Mouse (Mus musculus): ENCODE results near the gene Coro7. TPM values are rescaled to one million over a fixed set of nuclear protein-coding genes. Genes with fewer than 3 reads are reported as not detected.

Gene Coro7
- polyA plus RNA-seq, 1 experiment from 2014 or later: 16.4 TPM

DNA sequence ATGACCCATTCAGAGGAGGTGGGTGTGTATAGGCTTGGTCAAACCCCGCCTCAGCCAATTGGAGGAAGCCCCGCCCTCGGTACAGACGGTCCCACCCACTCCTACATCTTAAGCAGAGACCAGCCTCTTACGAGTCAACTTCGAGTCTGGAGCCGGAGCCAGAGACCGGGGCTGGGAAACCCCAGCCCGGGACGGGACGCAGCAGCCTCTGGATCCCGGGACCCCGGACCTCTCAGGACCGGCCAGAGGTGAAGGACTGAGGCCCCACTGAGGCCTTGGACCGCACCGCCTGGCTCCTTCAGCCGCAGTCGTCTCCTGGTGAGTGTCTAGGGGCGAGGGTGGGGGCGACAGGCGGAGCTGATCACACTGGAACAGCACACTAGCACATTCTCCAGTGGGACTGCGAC, 39.7 kb downstream of the Coro7 start, which contains the start of the genes Vasn and Dnaja3:
Vasn (plus strand) TSS at position 111 of the 407 bp plus-strand sequence.
Dnaja3 (plus strand) TSS at position 159 of the 407 bp plus-strand sequence.
- Histone ChIP-seq H3K4me2 (replicated peaks; ENCODE audit: low read depth, low read length) (peak within 1 kb of the TSS; percentile 58), H3K27ac (ENCODE audit: low read depth, low read length) (peak within 1 kb of the TSS; percentile 95), H3K9me3 (ENCODE audit: control insufficient read depth, low read length) (no peaks in the 10 kb centered on the region), H3K36me3 (ENCODE audit: control insufficient read depth, insufficient read depth, low read length) (peaks cover 9% of the 10 kb centered on the region; the same call in 1 of the 2 replicates), H3K4me3 (ENCODE audit: low read length) (peak within 1 kb of the TSS; percentile 79), H3K9ac (ENCODE audit: low read depth, low read length) (peak within 1 kb of the TSS; percentile 80), H3K4me1 (ENCODE audit: control insufficient read depth, insufficient read depth, low read length) (peaks cover 41% of the 10 kb centered on the region), H3K27me3 (ENCODE audit: control insufficient read depth, insufficient read depth, low read length) (no peaks in the 10 kb centered on the region)
- 1% methylated on average over 22 of the region's 22 CpGs for WGBS
- peak; percentile 94 for ATAC-seq (ENCODE audit: low FRiP score, low TSS enrichment)

DNA sequence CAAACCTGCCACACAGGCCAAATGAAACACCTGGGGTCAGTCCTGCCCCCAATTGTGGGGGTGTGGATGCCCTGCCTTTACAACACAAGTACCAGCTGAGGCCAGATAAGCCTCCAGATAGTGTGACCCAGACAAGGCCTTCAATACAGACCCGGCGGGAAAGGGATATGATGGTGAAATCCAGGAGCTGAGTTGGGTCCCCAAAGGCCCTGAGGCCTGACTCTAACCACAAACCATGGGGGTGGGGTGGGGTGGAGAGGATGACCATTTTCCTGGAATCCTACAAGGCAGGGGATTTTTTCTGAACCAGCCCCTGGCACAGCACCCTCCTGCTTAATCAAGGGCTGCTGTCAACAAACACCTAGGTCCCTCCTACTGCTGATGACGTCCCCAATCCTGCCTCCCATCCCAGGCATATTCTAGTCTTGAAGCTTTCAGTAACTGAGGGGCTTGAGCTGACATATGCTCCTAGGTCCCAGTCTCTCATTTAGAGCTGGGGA, 40.6 kb downstream of the Coro7 start:
- Histone ChIP-seq H3K4me2 (replicated peaks; ENCODE audit: low read depth, low read length) (no peak overlapping the region), H3K9ac (ENCODE audit: low read depth, low read length) (no peak overlapping the region), H3K27me3 (ENCODE audit: control insufficient read depth, insufficient read depth, low read length) (no peaks in the 10 kb centered on the region), H3K27ac (ENCODE audit: low read depth, low read length) (no peak overlapping the region), H3K36me3 (ENCODE audit: control insufficient read depth, insufficient read depth, low read length) (peaks cover 6% of the 10 kb centered on the region; the same call in 1 of the 2 replicates), H3K9me3 (ENCODE audit: control insufficient read depth, low read length) (no peaks in the 10 kb centered on the region), H3K4me1 (ENCODE audit: control insufficient read depth, insufficient read depth, low read length) (peaks cover 33% of the 10 kb centered on the region), H3K4me3 (ENCODE audit: low read length) (no peak overlapping the region)
- no peak for ATAC-seq (ENCODE audit: low FRiP score, low TSS enrichment)
- 85% methylated on average over 3 of the region's 3 CpGs for WGBS

DNA sequence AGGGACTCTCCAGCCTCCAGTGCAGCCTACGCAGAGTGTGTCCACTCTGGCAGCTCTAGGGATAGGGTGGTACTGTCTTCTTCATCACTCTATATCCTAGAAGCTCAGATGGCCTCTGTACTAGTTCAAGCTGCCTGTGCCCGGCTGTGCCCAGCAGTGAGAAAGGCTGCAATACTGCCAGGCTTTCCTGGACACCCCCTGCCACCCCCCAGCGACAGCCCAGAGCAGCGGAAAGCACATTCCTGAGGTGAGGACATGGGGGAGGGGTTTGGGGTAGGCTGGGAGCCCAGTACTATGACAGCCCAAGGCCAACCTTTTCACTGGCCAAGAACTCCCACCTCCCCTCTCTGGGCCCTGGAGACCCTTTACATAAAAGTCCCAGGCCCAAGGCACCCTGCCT, 43.8 kb downstream of the Coro7 start:
- Histone ChIP-seq H3K36me3 (ENCODE audit: control insufficient read depth, insufficient read depth, low read length) (peaks cover 10% of the 10 kb centered on the region; the same call in 1 of the 2 replicates), H3K4me2 (replicated peaks; ENCODE audit: low read depth, low read length) (no peak overlapping the region), H3K4me3 (ENCODE audit: low read length) (no peak overlapping the region), H3K9ac (ENCODE audit: low read depth, low read length) (0 out of 2 replicates have a peak overlapping the region, but pooled peaks have one; percentile 9), H3K27ac (ENCODE audit: low read depth, low read length) (no peak overlapping the region), H3K9me3 (ENCODE audit: control insufficient read depth, low read length) (no peaks in the 10 kb centered on the region), H3K4me1 (ENCODE audit: control insufficient read depth, insufficient read depth, low read length) (peaks cover 2% of the 10 kb centered on the region), H3K27me3 (ENCODE audit: control insufficient read depth, insufficient read depth, low read length) (no peaks in the 10 kb centered on the region)
- WGBS: 76% methylated on average over 4 of the region's 4 CpGs
- no peak for ATAC-seq (ENCODE audit: low FRiP score, low TSS enrichment)

DNA sequence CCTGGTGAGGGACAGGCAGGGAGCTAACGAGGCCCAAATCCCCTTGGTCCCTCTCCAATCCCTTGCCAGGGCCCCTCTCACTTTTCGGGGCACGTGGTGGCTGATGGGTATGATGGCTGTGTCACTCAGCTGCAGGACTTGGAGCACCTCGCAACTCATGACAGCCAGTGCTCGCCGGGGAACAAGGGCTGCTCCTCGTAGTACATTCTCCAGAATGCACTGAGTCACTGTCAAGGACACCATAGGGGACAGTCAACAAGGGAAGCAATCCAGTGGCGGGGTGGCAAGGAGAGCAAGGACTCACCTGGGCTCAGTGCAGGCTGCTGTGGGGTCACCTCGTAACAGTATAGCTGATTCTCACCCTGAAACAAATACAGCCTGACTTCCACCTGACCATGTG, 44.9 kb downstream of the Coro7 start:
- H3K27me3 ChIP-seq (ENCODE audit: control insufficient read depth, insufficient read depth, low read length): no peaks in the 10 kb centered on the region
- H3K27ac ChIP-seq (ENCODE audit: low read depth, low read length): no peak overlapping the region
- H3K4me3 ChIP-seq (ENCODE audit: low read length): no peak overlapping the region
- H3K36me3 ChIP-seq (ENCODE audit: control insufficient read depth, insufficient read depth, low read length): peaks cover 10% of the 10 kb centered on the region; the same call in 1 of the 2 replicates
- H3K4me1 ChIP-seq (ENCODE audit: control insufficient read depth, insufficient read depth, low read length): no peaks in the 10 kb centered on the region
- no peak for ATAC-seq (ENCODE audit: low FRiP score, low TSS enrichment)
- no peak overlapping the region for H3K9ac ChIP-seq (ENCODE audit: low read depth, low read length)
- H3K4me2 ChIP-seq (replicated peaks; ENCODE audit: low read depth, low read length): no peak overlapping the region
- WGBS: 87% methylated on average over 9 of the region's 9 CpGs
- H3K9me3 ChIP-seq (ENCODE audit: control insufficient read depth, low read length): no peaks in the 10 kb centered on the region

DNA sequence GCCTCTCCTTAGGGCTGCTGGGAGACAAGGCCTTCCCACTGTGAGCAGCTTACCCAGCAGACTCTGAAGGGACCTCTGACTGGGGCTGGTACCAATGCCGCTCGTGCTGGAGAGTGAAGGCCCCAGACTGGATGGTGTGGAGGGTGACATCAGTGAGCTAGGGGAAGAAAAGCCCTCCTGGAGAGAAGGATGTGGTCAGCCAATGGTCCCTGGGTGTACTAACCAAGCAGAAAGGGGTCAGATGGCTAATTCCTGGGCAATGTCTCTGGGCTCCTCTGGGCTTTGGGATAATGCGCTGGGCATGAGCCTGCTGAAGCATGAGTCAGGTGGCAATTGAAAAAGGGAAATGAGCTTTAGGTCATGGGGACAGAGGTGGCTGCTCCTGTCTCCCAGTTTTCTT, 45.9 kb downstream of the Coro7 start:
- H3K9me3 ChIP-seq (ENCODE audit: control insufficient read depth, low read length): no peaks in the 10 kb centered on the region
- 96% methylated on average over 3 of the region's 3 CpGs for WGBS
- no peak overlapping the region for H3K27ac ChIP-seq (ENCODE audit: low read depth, low read length)
- no peak overlapping the region for H3K4me2 ChIP-seq (replicated peaks; ENCODE audit: low read depth, low read length)
- H3K36me3 ChIP-seq (ENCODE audit: control insufficient read depth, insufficient read depth, low read length): peaks cover 10% of the 10 kb centered on the region; the same call in 1 of the 2 replicates
- H3K9ac ChIP-seq (ENCODE audit: low read depth, low read length): no peak overlapping the region
- no peaks in the 10 kb centered on the region for H3K27me3 ChIP-seq (ENCODE audit: control insufficient read depth, insufficient read depth, low read length)
- H3K4me3 ChIP-seq (ENCODE audit: low read length): no peak overlapping the region
- no peak for ATAC-seq (ENCODE audit: low FRiP score, low TSS enrichment)
- H3K4me1 ChIP-seq (ENCODE audit: control insufficient read depth, insufficient read depth, low read length): no peaks in the 10 kb centered on the region

DNA sequence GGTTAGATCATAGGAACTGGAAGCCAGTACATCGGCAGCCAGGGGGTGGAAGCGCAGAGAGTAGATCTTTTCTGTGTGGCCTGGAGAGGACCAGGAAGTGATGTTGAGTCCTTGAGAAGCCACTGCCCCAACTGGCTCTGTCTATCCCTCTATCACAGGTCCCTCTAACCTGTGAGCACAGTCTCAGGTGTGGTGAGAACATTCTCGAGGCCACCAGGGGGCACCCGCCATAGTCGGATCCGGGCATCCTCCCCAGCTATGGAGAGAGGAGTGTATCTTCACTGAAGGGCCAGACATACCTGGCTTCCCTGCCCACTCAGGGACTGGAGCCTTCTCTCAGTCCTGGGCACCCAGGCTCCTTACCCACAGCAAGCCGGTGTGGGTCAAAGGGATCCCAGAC, 47.5 kb downstream of the Coro7 start:
- H3K27me3 ChIP-seq (ENCODE audit: control insufficient read depth, insufficient read depth, low read length): no peaks in the 10 kb centered on the region
- 0 out of 2 replicates have a peak, but pooled peaks have one; percentile 18 for ATAC-seq (ENCODE audit: low FRiP score, low TSS enrichment)
- H3K4me1 ChIP-seq (ENCODE audit: control insufficient read depth, insufficient read depth, low read length): 0 out of 2 replicates have a peak, but pooled peaks cover 2% of the 10 kb centered on the region
- no peak overlapping the region for H3K9ac ChIP-seq (ENCODE audit: low read depth, low read length)
- no peak overlapping the region for H3K27ac ChIP-seq (ENCODE audit: low read depth, low read length)
- H3K4me3 ChIP-seq (ENCODE audit: low read length): no peak overlapping the region
- 52% methylated on average over 7 of the region's 7 CpGs for WGBS
- H3K9me3 ChIP-seq (ENCODE audit: control insufficient read depth, low read length): no peaks in the 10 kb centered on the region
- peaks cover 15% of the 10 kb centered on the region; the same call in 1 of the 2 replicates for H3K36me3 ChIP-seq (ENCODE audit: control insufficient read depth, insufficient read depth, low read length)
- no peak overlapping the region for H3K4me2 ChIP-seq (replicated peaks; ENCODE audit: low read depth, low read length)

DNA sequence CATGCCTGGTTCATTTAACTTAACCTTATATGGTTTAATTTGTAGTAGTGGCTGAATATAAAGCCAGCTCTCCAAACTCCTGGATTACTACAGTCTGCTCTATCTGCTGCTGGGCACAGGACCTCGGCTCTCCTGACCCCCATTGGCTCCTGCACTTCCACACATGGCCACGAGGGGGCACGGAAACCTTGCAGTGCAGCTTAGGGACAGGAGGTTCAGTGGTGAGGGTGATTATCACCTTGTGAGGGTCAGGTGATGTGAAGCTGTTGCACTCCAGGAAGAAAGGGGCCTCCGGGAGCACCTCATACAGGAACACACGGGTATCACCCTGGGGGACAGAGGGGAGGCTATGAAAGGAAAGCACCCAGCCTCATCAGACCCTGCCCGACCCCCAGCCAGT, 49.6 kb downstream of the Coro7 start:
- Histone ChIP-seq H3K36me3 (ENCODE audit: control insufficient read depth, insufficient read depth, low read length) (peaks cover 15% of the 10 kb centered on the region; the same call in 1 of the 2 replicates), H3K27ac (ENCODE audit: low read depth, low read length) (no peak overlapping the region), H3K4me2 (replicated peaks; ENCODE audit: low read depth, low read length) (no peak overlapping the region), H3K9ac (ENCODE audit: low read depth, low read length) (no peak overlapping the region), H3K4me3 (ENCODE audit: low read length) (no peak overlapping the region), H3K9me3 (ENCODE audit: control insufficient read depth, low read length) (no peaks in the 10 kb centered on the region), H3K27me3 (ENCODE audit: control insufficient read depth, insufficient read depth, low read length) (no peaks in the 10 kb centered on the region), H3K4me1 (ENCODE audit: control insufficient read depth, insufficient read depth, low read length) (0 out of 2 replicates have a peak, but pooled peaks cover 3% of the 10 kb centered on the region)
- ATAC-seq (ENCODE audit: low FRiP score, low TSS enrichment): peak; percentile 29
- 25% methylated on average over 6 of the region's 6 CpGs for WGBS

DNA sequence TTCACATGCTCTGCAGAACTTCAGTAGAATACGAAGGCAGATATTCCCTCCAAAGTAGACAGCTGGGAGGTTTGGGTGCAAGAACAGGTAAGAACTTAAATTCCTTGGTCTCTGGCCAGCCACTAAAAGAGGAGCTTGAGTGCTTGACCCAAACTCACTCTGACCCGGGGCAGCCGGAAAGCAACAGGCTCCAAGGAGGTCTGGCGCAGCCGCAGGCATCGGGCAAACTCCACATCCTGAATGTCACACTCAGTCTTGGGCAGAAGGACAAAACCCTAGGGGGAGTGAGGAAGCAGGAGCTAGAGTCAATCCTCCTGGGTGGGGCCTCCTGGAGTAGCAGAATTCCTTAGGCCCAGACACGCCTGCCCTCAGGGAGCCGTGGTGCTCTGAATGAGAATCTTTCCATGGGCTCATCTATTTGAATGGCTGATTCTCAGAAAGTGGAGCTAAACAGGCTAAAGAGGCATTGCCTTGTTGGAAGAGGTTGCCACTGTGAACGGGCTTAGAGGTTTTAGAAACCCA, 50.6 kb downstream of the Coro7 start:
- 0 out of 2 replicates have a peak, but pooled peaks cover 3% of the 10 kb centered on the region for H3K4me1 ChIP-seq (ENCODE audit: control insufficient read depth, insufficient read depth, low read length)
- H3K36me3 ChIP-seq (ENCODE audit: control insufficient read depth, insufficient read depth, low read length): peaks cover 11% of the 10 kb centered on the region; the same call in 1 of the 2 replicates
- no peak for ATAC-seq (ENCODE audit: low FRiP score, low TSS enrichment)
- no peaks in the 10 kb centered on the region for H3K9me3 ChIP-seq (ENCODE audit: control insufficient read depth, low read length)
- no peak overlapping the region for H3K9ac ChIP-seq (ENCODE audit: low read depth, low read length)
- H3K4me3 ChIP-seq (ENCODE audit: low read length): no peak overlapping the region
- no peak overlapping the region for H3K27ac ChIP-seq (ENCODE audit: low read depth, low read length)
- no peak overlapping the region for H3K4me2 ChIP-seq (replicated peaks; ENCODE audit: low read depth, low read length)
- no peaks in the 10 kb centered on the region for H3K27me3 ChIP-seq (ENCODE audit: control insufficient read depth, insufficient read depth, low read length)
- 97% methylated on average over 9 of the region's 9 CpGs for WGBS

DNA sequence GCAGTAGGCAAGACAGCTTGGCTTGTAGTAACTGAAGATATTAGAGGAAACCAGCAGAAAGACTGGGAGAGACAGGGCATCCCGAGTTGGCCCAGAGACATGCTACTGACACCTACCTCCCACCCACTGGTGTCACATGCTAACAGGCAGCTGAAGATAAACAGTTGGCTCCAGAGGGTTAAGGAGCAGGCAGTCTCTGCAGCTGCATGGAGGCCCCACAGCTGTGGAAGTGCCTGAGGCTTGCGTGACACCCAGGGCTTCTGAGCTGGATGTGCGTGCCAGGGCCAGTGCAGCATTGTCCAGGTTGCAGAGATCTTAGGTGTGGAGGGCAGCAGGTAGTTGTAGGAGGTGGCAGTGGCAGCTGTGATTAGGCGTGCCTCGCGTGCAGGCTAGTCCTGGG, 52.5 kb downstream of the Coro7 start:
- no peak for ATAC-seq (ENCODE audit: low FRiP score, low TSS enrichment)
- Histone ChIP-seq H3K4me1 (ENCODE audit: control insufficient read depth, insufficient read depth, low read length) (peaks cover 11% of the 10 kb centered on the region; the same call in 1 of the 2 replicates), H3K27ac (ENCODE audit: low read depth, low read length) (no peak overlapping the region; the same call in 1 of the 2 replicates), H3K9me3 (ENCODE audit: control insufficient read depth, low read length) (no peaks in the 10 kb centered on the region), H3K36me3 (ENCODE audit: control insufficient read depth, insufficient read depth, low read length) (peaks cover 5% of the 10 kb centered on the region; the same call in 1 of the 2 replicates), H3K9ac (ENCODE audit: low read depth, low read length) (no peak overlapping the region), H3K27me3 (ENCODE audit: control insufficient read depth, insufficient read depth, low read length) (no peaks in the 10 kb centered on the region), H3K4me3 (ENCODE audit: low read length) (no peak overlapping the region), H3K4me2 (replicated peaks; ENCODE audit: low read depth, low read length) (no peak overlapping the region)
- 57% methylated on average over 6 of the region's 6 CpGs for WGBS
